Mouse (Mus musculus): ENCODE data around the gene Zranb3. TPM values are rescaled to one million over a fixed set of nuclear protein-coding genes. Genes with fewer than 3 reads are reported as not detected.
"Not testable (repeated sequence)": the region's sequence is repeated elsewhere in the genome, so short reads cannot be mapped to it uniquely, and the experiment has no call there.

Gene Zranb3
- total RNA-seq, 1 experiment from 2014 or later: 23.0 TPM

DNA sequence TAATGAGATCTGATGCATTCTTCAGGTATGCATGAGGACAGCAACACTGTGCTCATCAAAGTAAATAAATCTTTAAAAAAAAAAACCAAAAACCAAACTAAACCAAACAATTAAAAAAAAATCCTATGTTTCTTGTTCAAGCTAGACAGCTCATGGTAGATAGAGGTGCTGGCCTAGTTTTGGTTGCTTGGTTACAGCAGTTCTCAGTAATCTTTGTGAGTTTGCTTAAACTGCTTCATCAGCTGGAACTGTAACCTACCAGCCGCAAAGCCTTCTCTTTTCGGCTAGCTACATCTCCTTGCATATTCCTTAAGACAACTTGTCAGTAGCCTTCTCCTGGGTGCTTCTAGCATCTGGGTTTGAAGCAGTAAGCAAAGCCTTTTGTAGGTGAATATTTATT is 93.1 kb downstream of the Zranb3 start:
- ATAC-seq (replicated peaks in 1 of 2; ENCODE audit: insufficient read depth in 1 of 2, low FRiP score in 2 of 2, low TSS enrichment in 1 of 2, low read depth in 1 of 2, poor library complexity in 2 of 2, severe bottlenecking in 2 of 2): no peak

DNA sequence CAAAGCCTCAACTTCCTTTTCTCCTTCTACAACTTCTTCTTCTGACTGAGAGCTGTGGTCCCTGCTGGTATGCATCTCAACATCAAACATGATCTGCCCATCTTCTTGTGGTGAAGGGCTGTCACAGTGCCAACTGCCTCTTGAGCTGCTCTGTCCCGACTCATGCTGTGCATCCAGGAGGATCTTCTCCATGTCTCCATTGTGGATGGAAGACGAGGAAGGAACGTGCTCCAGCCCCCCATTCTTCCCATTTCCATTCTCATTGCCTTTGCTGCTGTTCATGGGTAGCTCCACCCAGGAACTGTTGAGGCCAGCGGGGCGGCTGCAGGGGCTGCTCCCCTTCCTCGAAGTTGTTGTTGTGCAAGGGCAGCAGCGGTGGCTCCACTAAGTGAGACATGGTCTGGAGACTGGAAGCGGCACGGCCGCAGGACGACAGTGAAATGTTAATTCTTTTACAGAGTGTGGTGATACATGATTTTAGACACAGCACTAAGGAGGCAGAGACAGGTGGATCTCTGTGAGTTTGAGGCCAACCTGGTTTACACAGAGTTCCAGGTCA is 96.7 kb downstream of the Zranb3 start:
- peak in 1 of 2 experiments; percentile 65; a peak in 3 of 4 replicates for ATAC-seq (replicated peaks in 1 of 2; ENCODE audit: insufficient read depth in 1 of 2, low FRiP score in 2 of 2, low TSS enrichment in 1 of 2, low read depth in 1 of 2, poor library complexity in 2 of 2, severe bottlenecking in 2 of 2)

GRCm38 (mm10) chr1:128004371-128004720 is 98.5 kb downstream of the Zranb3 start:
- peak in 1 of 2 experiments; percentile 49; a peak in 1 of 4 replicates for ATAC-seq (replicated peaks in 1 of 2; ENCODE audit: insufficient read depth in 1 of 2, low FRiP score in 2 of 2, low TSS enrichment in 1 of 2, low read depth in 1 of 2, poor library complexity in 2 of 2, severe bottlenecking in 2 of 2)

DNA sequence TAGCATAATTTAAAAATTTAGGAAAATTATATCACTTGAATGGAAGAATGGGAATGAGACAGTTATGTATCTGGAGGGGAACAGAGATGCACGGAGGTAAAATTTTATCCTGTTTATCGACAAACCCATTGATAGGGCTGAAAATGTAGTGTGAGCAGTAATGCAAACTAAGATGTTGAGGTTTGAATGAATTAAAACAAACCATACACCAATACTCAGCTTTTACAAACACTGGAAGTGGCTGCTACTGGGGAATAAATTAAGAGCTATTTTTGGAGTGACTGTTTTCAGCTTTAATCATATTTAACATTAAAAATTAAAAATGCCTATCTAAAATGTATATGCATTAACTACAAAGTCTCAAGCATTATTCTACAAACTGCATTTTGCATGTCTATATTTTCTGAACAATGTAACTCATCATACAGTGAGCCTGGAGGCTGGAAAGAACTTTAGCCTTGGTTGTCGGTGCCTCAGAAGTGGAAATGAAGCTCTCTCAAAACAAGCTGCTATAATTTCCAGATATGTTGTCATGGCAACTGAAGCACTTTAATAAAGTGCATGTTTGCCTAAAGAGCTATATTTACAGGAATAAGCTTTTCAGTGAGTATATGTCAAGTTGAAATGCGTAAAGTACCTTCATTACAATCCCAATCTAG is 99.0 kb downstream of the Zranb3 start:
- no peak for ATAC-seq (replicated peaks in 1 of 2; ENCODE audit: insufficient read depth in 1 of 2, low FRiP score in 2 of 2, low TSS enrichment in 1 of 2, low read depth in 1 of 2, poor library complexity in 2 of 2, severe bottlenecking in 2 of 2)

DNA sequence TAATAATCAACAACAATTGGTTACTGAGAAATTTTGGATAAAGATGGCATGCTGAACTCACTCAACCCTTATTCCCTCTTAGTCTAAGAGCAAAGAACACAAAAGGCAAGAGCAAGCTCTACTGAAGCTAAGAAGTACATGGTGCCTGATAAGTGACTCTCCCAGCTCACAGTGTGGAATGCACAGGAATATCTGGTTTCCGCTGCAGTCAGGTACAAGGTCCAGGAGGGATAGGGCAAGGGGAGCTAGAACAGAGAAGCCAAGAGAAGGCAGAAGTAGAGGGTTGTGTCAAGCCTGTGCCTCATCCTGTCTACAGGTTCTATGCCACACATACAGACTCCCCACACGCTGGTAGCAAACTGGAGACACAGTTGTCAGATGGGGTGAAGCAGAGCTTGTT is 100.7 kb downstream of the Zranb3 start:
- ATAC-seq (replicated peaks in 1 of 2; ENCODE audit: insufficient read depth in 1 of 2, low FRiP score in 2 of 2, low TSS enrichment in 1 of 2, low read depth in 1 of 2, poor library complexity in 2 of 2, severe bottlenecking in 2 of 2): no peak

DNA sequence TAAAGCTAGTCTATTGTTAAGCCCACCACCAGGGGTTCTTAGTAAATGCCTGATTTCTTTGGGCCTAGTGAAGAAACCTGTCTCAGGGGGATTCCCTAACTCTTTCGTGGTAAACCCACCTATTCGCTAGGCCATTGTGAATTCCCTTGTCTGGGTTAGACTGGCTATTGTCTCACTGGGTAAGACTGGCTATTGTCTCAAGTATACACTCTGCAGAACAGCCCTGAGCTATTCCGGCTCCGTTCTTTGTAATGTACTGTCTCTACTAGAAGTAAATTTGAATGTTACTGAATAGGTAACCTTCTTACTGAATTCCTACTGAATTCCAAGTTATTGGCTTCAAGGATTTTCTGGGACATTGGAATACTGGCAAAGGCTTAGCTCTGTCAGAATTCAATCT is 101.9 kb downstream of the Zranb3 start:
- not testable (repeated sequence) for ATAC-seq (replicated peaks in 1 of 2; ENCODE audit: insufficient read depth in 1 of 2, low FRiP score in 2 of 2, low TSS enrichment in 1 of 2, low read depth in 1 of 2, poor library complexity in 2 of 2, severe bottlenecking in 2 of 2)

DNA sequence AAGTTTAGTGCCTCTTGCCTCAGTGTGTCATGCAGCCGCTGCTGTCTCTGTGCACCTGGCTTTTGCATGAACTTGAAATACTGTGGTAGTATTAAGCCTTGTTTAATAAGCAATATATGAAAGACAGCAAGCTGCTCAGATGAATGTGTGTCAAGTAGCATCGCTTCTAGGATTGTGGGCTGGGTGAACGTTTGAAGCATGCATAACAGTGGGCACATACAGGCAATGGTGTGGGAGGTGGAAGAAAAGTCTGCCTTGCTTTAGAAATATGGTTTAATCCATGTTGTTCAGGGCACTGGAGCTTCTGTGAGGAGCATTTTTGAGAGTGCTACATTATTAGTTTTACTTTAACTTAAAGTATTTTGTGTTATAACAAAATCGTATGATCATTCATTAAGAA is 109.0 kb downstream of the Zranb3 start:
- no peak for ATAC-seq (replicated peaks in 1 of 2; ENCODE audit: insufficient read depth in 1 of 2, low FRiP score in 2 of 2, low TSS enrichment in 1 of 2, low read depth in 1 of 2, poor library complexity in 2 of 2, severe bottlenecking in 2 of 2)

DNA sequence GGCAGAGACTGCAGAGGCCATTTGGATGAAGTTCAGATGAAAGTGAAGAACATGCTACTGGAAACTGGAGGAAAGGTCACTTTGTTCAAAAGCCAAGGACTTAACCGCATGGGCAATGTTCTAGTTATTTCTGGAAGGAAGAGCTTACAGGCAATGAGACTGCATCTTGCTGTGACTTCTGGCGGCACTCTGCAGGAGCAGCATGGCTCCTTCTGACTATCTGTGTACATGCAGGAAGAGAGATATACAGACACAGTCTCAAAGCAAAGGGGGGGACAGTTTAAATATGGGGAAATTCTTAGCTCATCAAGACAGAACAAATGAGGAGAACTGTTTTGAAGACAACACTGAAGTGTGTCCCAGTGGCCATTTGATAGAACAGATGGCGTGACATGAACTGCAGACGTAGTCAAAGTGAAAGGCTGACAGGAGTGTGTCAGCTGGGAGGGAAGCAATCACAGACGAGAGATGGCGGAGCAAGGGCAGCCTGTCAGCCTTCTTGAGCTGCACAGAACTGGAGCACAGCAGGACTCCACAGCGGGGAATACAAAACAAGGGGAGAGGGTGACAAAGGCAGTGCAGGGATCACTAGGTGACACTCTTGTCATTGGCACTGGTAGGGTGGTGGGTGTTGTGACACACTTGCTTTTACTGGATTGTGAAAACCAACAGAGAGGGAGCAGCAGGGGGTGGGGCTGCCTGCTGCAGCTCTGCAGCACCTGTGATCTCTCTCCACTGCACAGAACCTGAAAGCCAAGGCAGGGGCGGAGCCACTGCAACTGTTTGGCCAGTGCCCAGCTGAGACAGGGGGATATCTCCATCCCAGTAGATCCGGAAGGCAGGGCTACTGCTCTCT is 112.7 kb downstream of the Zranb3 start:
- ATAC-seq (replicated peaks in 1 of 2; ENCODE audit: insufficient read depth in 1 of 2, low FRiP score in 2 of 2, low TSS enrichment in 1 of 2, low read depth in 1 of 2, poor library complexity in 2 of 2, severe bottlenecking in 2 of 2): no peak

GRCm38 (mm10) chr1:127989387-127989786 is 113.5 kb downstream of the Zranb3 start:
- no peak for ATAC-seq (replicated peaks in 1 of 2; ENCODE audit: insufficient read depth in 1 of 2, low FRiP score in 2 of 2, low TSS enrichment in 1 of 2, low read depth in 1 of 2, poor library complexity in 2 of 2, severe bottlenecking in 2 of 2)

GRCm38 (mm10) chr1:127988246-127988645 is 114.6 kb downstream of the Zranb3 start:
- ATAC-seq (replicated peaks in 1 of 2; ENCODE audit: insufficient read depth in 1 of 2, low FRiP score in 2 of 2, low TSS enrichment in 1 of 2, low read depth in 1 of 2, poor library complexity in 2 of 2, severe bottlenecking in 2 of 2): no peak

DNA sequence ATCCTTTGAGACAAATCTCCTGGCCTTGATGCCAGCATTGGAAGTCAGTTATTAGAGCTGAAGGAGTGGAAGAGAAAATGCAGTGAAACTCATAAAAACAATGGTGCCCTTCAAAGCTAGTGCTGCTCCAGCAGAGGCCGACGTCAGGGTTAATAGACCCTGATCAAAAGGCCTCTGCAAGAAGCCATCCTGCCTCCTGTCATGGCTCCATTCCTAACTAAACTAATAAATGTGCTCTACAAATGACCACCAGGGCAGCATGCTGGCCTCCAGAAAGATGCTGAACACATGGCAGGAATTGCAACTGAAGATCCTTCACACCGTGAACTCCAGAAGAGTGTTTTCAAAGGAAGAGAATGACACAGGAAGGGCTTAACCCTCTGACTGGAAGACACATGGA is 117.5 kb downstream of the Zranb3 start:
- ATAC-seq (replicated peaks in 1 of 2; ENCODE audit: insufficient read depth in 1 of 2, low FRiP score in 2 of 2, low TSS enrichment in 1 of 2, low read depth in 1 of 2, poor library complexity in 2 of 2, severe bottlenecking in 2 of 2): no peak

DNA sequence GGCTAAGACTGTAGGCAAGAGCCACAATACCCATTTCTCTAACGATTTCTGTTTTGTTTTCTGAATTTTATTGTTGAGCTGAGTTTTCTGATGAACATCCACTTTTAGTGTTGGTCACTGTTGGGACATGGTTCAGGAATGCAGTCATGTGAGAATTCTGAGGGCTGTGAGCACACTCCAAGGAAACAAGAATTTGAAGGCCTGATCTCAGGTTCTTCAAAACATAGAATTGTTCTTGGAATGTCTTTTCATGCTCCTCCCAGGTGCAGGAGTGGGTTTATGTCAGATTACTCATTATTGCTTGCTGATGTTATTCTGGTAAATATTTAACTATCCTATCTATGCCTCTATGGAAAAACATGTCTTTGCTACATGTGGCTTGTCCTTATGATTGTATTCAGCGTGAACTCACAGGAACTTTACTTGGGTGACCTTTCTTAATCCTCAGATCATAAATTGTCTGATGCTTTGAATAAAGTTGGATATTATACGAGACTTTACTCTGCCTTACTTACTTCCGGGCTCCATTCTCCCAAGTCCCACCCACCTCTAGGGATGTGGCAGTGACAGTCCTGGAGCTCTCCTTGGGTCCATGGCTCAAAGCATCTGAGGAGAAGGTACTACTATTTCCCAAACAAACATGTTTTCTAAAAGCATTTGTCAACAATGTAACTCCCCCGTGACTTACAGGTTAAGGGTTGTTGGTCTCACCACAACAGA is 119.4 kb downstream of the Zranb3 start:
- ATAC-seq (replicated peaks in 1 of 2; ENCODE audit: insufficient read depth in 1 of 2, low FRiP score in 2 of 2, low TSS enrichment in 1 of 2, low read depth in 1 of 2, poor library complexity in 2 of 2, severe bottlenecking in 2 of 2): no peak

DNA sequence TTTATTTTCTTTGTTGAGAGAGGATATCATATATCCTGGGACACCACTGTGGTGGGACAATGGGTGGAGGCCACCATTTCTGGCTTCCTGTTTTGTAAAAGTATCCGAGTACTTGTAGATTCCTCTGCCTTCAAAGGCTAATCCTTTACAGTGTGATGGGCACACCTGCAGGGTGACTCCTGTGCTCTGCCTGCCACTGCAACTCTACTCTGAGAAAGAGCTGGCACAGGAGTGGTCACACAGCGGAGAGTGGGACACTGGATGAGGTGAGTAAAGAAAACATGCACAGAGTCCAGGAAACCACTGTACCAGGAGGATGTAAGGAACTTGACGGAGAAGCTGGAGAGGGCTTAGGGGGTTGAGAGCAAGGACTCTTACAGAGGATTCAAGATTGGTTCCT is 120.6 kb downstream of the Zranb3 start:
- ATAC-seq (replicated peaks in 1 of 2; ENCODE audit: insufficient read depth in 1 of 2, low FRiP score in 2 of 2, low TSS enrichment in 1 of 2, low read depth in 1 of 2, poor library complexity in 2 of 2, severe bottlenecking in 2 of 2): no peak

GRCm38 (mm10) chr1:127980911-127981559 is 121.8 kb downstream of the Zranb3 start:
- ATAC-seq (replicated peaks in 1 of 2; ENCODE audit: insufficient read depth in 1 of 2, low FRiP score in 2 of 2, low TSS enrichment in 1 of 2, low read depth in 1 of 2, poor library complexity in 2 of 2, severe bottlenecking in 2 of 2): peak; percentile 30 to 57; a peak in 2 of 4 replicates

DNA sequence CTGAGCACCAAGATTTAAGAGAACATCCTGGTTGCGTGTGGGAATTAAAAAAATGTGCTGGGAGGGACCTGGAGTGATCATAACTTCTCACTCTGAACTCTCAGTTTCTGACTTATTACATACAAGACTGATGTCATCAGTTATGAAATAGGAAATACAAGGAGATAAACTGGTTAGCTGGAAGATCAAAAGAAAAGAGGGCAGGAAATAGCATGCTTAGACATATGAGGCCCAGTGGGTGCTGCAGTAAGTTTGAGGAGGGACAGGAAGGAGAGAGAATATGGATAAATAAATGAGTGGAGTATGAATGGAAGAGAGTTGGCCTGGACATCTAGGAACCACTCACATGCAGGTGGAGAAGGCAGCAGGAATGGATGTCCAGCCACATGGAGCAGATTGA is 124.7 kb downstream of the Zranb3 start:
- ATAC-seq (replicated peaks in 1 of 2; ENCODE audit: insufficient read depth in 1 of 2, low FRiP score in 2 of 2, low TSS enrichment in 1 of 2, low read depth in 1 of 2, poor library complexity in 2 of 2, severe bottlenecking in 2 of 2): no peak

GRCm38 (mm10) chr1:127976106-127976505 is 126.7 kb downstream of the Zranb3 start:
- no peak; a peak in 1 of 4 replicates for ATAC-seq (replicated peaks in 1 of 2; ENCODE audit: insufficient read depth in 1 of 2, low FRiP score in 2 of 2, low TSS enrichment in 1 of 2, low read depth in 1 of 2, poor library complexity in 2 of 2, severe bottlenecking in 2 of 2)

- peak; percentile 85 to 88 for ATAC-seq (replicated peaks in 1 of 2; ENCODE audit: insufficient read depth in 1 of 2, low FRiP score in 2 of 2, low TSS enrichment in 1 of 2, low read depth in 1 of 2, poor library complexity in 2 of 2, severe bottlenecking in 2 of 2)
Observed at GRCm38 (mm10) chr1:127975676-127976075, 127.2 kb downstream of the Zranb3 start.
